Mouse (Mus musculus) hindbrain, embryonic 16.5 days (tissue): Measurements from ENCODE around the gene Tacc3. TPM values are rescaled to one million over a fixed set of nuclear protein-coding genes. Genes with fewer than 3 reads are reported as not detected.

Experiments used
- ATAC-seq: fragments of 200-750 bp; cut with Nextera tagmentation; 2 replicates; pipeline ENCODE4 v1.8.0; 2017; ENCODE audit warnings: moderate TSS enrichment, moderate library complexity
- H3K27ac ChIP-seq: fragments of 300-500 bp; sonication (generic); 2 replicates; pipeline ENCODE4 v1.5.1; 2014; ENCODE audit warnings: low read depth, mild to moderate bottlenecking, control low read depth, low read length, moderate library complexity
- H3K27me3 ChIP-seq: fragments of 300-500 bp; sonication (generic); replicated peaks from 2 replicates; pipeline ENCODE4 v1.6.1; 2014; ENCODE audit warnings: low read length; ENCODE audit not compliant: control insufficient read depth, insufficient read depth
- H3K36me3 ChIP-seq: fragments of 300-500 bp; sonication (generic); 2 replicates; pipeline ENCODE4 v1.6.1; 2014; ENCODE audit warnings: mild to moderate bottlenecking, low read length, moderate library complexity, mixed read lengths; ENCODE audit not compliant: control insufficient read depth, insufficient read depth
- H3K4me1 ChIP-seq: fragments of 300-500 bp; sonication (generic); 2 replicates; pipeline ENCODE4 v1.6.1; 2014; ENCODE audit warnings: low read depth, low read length; ENCODE audit not compliant: control insufficient read depth, insufficient read depth
- H3K4me2 ChIP-seq: fragments of 300-500 bp; sonication (generic); 2 replicates; pipeline ENCODE4 v1.6.1; 2014; ENCODE audit warnings: mild to moderate bottlenecking, low read length, control low read depth, moderate library complexity
- H3K4me3 ChIP-seq: fragments of 300-500 bp; sonication (generic); 2 replicates; pipeline ENCODE4 v1.5.1; 2014; ENCODE audit warnings: mild to moderate bottlenecking, low read length, control low read depth, moderate library complexity
- H3K9ac ChIP-seq: fragments of 300-500 bp; sonication (generic); 2 replicates; pipeline ENCODE4 v1.6.1; 2014; ENCODE audit warnings: low read depth, mild to moderate bottlenecking, control low read depth, low read length, moderate library complexity
- H3K9me3 ChIP-seq: fragments of 300-500 bp; sonication (generic); 2 replicates; pipeline ENCODE4 v1.6.1; 2014; ENCODE audit warnings: mild to moderate bottlenecking, low read length, moderate library complexity; ENCODE audit not compliant: control insufficient read depth
- WGBS: fragments of 180-500 bp; shearing (Covaris S2); extraction: QIAGEN DNeasy Blood & Tissue Kit; methylation state at CpG from one replicate; pipeline ENCODE4 v1.1.7; 2014; 5-methylcytosine and 5-hydroxymethylcytosine counted together
- polyA plus RNA-seq: library from polyadenylated mRNA; unstranded; fragments of >200 nt; fragmentation: Nextera tagmentation; extraction: Ambion mirVana; gene quantifications from 2 replicates; pipeline ENCODE4 v1.2.1, GENCODE M21; 2015

Gene Tacc3
- polyA plus RNA-seq, 1 experiment from 2014 or later = 42.2 TPM

DNA sequence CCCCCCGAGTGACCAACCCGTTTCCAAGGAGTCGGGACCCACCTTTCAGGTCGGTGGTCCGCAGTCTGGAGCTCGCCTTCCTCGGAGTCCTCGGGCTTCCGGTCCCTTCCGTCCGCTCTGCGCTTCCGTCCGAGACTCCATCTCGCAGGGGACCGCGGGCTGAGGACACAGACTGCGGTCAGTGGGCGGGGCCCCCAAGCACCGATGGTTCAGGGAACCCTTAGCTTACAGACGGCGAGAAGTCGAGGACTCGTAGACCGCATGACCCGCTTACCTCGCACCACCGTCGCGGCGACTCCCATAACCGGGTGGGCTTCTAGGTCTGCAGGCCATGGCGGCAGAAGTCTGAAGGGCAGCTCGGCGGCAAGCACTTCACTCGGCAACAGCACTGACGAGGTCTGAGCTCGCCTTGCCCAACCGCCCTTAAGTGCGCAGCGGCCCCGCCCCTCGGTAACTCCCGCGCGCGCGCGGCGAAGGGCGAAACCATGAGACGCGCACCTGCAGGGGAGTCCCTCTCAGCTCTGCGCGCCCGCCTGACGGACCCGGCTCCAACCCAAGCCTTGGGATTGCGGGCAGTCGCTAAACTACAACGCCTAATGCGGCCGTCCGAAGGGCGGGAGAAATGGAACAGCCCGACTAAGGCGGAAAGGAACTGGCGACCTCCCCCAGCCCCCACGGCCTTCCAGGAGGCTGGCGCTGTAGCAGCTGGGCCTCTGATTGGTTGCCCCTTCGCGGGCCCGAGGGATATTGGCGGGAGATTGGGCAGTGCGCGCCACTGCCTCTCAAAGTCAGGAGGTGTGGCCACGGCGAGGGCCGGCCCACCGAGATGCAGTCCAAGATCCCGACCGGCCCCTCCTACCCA lies 5.8 kb upstream of the Tacc3 start, which contains the start of gene Slbp:
Gene Slbp, minus strand, starts transcription at position 654 of the 862 bp plus-strand sequence.
- ATAC-seq = peak; percentile 97
- Histone ChIP-seq H3K9me3 (no peaks in the 10 kb centered on the region), H3K27ac (peak within 1 kb of the TSS; percentile 99), H3K9ac (peak within 1 kb of the TSS; percentile 88), H3K36me3 (0 out of 2 replicates have a peak, but pooled peaks cover 8% of the 10 kb centered on the region), H3K4me1 (peaks cover 34% of the 10 kb centered on the region), H3K27me3 (no peaks in the 10 kb centered on the region), H3K4me3 (peak within 1 kb of the TSS; percentile 93), H3K4me2 (peak within 1 kb of the TSS; percentile 76)
- WGBS = under 1% methylated on average over 81 of the region's 82 CpGs

GRCm38 (mm10) chr5:33652783-33653173 lies 5.2 kb upstream of the Tacc3 start:
- Histone ChIP-seq H3K27me3 (no peaks in the 10 kb centered on the region), H3K36me3 (0 out of 2 replicates have a peak, but pooled peaks cover 8% of the 10 kb centered on the region), H3K27ac (peak overlapping the region; percentile 99), H3K4me1 (peaks cover 35% of the 10 kb centered on the region), H3K9me3 (no peaks in the 10 kb centered on the region), H3K4me3 (peak overlapping the region; percentile 93), H3K4me2 (peak overlapping the region; percentile 76), H3K9ac (peak overlapping the region; percentile 61)
- ATAC-seq = no peak
- under 1% methylated on average over 9 of the region's 9 CpGs for WGBS

GRCm38 (mm10) chr5:33654424-33654823 lies 3.5 kb upstream of the Tacc3 start:
- no peak overlapping the region for H3K27ac ChIP-seq
- ATAC-seq = no peak
- no peaks in the 10 kb centered on the region for H3K9me3 ChIP-seq
- 0 out of 2 replicates have a peak, but pooled peaks cover 5% of the 10 kb centered on the region for H3K36me3 ChIP-seq
- H3K4me3 ChIP-seq = no peak overlapping the region
- no peak overlapping the region for H3K9ac ChIP-seq
- WGBS = 96% methylated on average over 13 of the region's 13 CpGs
- no peak overlapping the region for H3K4me2 ChIP-seq
- no peaks in the 10 kb centered on the region for H3K27me3 ChIP-seq
- peaks cover 41% of the 10 kb centered on the region for H3K4me1 ChIP-seq

DNA sequence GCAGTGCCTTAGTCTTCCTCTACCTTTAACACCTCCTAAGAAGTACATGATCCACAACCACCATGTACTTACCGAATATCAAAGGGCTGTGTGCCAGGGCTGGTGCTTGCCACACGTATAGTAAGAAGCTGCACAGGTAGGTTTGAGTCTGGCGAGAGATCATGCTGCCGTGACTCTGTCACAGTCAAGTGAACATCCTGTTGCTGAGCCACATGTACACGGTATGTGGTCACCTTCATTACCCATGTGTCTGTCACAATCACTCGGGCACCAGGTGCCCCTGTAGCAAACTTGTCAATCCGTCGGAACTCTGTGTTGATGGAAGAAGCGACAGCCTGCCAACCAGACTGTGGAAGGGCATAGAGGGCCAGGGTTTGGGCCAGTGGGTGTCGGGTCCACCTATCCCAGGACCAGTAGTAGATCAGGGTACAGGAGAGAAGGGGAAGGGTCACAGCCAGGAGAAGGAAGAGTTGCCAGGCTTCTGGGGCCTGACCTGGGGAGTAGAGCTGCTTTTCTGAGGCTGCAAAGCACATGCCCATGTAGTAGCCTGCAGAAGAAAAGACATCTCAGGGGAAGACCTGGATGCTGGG lies 2.6 kb upstream of the Tacc3 start:
- no peak for ATAC-seq
- Histone ChIP-seq H3K9ac (no peak overlapping the region), H3K4me1 (peaks cover 36% of the 10 kb centered on the region), H3K4me2 (no peak overlapping the region), H3K27ac (no peak overlapping the region), H3K4me3 (no peak overlapping the region), H3K9me3 (no peaks in the 10 kb centered on the region), H3K27me3 (no peaks in the 10 kb centered on the region), H3K36me3 (0 out of 2 replicates have a peak, but pooled peaks cover 4% of the 10 kb centered on the region)
- 95% methylated on average over 10 of the region's 10 CpGs for WGBS

DNA sequence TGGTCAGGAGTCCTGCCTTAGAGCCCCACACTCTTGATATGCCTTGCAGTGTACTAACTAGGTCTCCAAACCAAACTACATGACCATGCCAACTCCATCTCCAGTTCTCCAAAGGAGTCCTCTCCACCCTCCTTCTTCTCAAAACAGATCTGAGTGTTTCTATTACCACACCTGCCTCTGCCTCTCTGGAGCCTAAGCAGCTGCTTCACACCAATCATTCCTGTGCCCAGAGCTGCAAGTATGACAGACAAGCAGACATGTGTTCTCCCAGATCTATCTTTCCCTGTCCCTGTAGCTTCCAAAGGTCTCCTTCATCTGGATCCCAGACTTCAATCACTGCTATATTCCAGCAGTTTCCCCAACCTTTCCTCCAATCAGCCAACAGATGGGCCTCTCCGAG lies 1.2 kb upstream of the Tacc3 start:
- no peak for ATAC-seq
- H3K4me3 ChIP-seq = peak overlapping the region; percentile 86
- 48% methylated on average over 1 of the region's 1 CpGs for WGBS
- peak overlapping the region; percentile 90 for H3K4me2 ChIP-seq
- H3K36me3 ChIP-seq = 0 out of 2 replicates have a peak, but pooled peaks cover 4% of the 10 kb centered on the region
- no peaks in the 10 kb centered on the region for H3K9me3 ChIP-seq
- H3K4me1 ChIP-seq = peaks cover 26% of the 10 kb centered on the region
- no peaks in the 10 kb centered on the region for H3K27me3 ChIP-seq
- H3K27ac ChIP-seq = no peak overlapping the region
- H3K9ac ChIP-seq = peak overlapping the region; percentile 84

GRCm38 (mm10) chr5:33657251-33657786 lies 609 bp upstream of the Tacc3 start:
- 0% methylated on average over 32 of the region's 32 CpGs for WGBS
- peaks cover 26% of the 10 kb centered on the region for H3K4me1 ChIP-seq
- peak overlapping the region; percentile 84 for H3K9ac ChIP-seq
- H3K27ac ChIP-seq = peak overlapping the region; percentile 98
- H3K4me3 ChIP-seq = peak overlapping the region; percentile 86
- ATAC-seq = peak; percentile 28
- H3K4me2 ChIP-seq = peak overlapping the region; percentile 90
- H3K9me3 ChIP-seq = no peaks in the 10 kb centered on the region
- no peaks in the 10 kb centered on the region for H3K27me3 ChIP-seq
- H3K36me3 ChIP-seq = 0 out of 2 replicates have a peak, but pooled peaks cover 4% of the 10 kb centered on the region

DNA sequence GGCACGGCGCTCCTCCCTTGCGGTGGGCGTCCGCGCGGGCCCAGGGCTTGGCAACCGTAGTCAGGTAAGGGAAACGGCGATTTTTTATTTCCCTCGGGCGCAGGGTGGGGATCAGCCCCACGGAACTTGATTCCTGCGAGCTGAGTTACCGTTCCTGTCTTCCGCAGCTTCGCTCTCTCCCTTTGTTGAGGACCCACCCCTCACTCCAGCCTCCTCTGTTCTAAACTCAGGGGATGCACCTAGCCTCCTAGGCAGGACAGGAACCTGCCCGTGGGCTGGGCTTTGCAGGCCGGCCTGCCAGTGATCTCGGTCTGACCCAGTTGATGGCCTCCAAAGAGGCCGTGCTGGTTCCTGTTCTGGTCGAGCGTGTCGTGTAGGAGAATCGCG lies 729 bp downstream of the Tacc3 start:
- Histone ChIP-seq H3K36me3 (0 out of 2 replicates have a peak, but pooled peaks cover 4% of the 10 kb centered on the region), H3K4me2 (peak overlapping the region; percentile 90), H3K9me3 (no peaks in the 10 kb centered on the region), H3K4me3 (peak overlapping the region; percentile 86), H3K27ac (no peak overlapping the region), H3K9ac (peak overlapping the region; percentile 57), H3K4me1 (peaks cover 22% of the 10 kb centered on the region), H3K27me3 (no peaks in the 10 kb centered on the region)
- 0% methylated on average over 23 of the region's 26 CpGs for WGBS
- no peak for ATAC-seq

DNA sequence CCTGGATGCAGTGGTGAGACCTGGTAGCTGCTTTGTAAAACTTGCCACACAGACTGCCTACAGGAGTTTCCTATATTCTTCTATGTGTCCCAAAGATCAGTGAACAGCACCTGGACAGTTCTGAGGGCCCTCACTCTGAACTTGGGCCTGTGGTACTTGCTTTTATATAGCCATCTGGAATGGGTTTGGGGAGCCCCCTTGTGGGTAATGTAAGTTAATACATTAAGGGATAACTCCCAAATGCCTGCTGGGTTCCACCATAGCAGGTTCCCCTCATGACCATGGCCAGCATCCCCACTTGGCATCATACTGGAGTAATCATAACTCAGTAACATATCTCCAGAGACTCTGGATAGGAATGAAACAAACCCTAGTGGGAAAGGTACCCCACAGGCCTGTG lies 10.3 kb downstream of the Tacc3 start:
- Histone ChIP-seq H3K36me3 (no peaks in the 10 kb centered on the region; the same call in 1 of the 2 replicates), H3K27ac (no peak overlapping the region), H3K4me2 (no peak overlapping the region), H3K9me3 (no peaks in the 10 kb centered on the region), H3K9ac (no peak overlapping the region), H3K4me1 (no peaks in the 10 kb centered on the region), H3K27me3 (no peaks in the 10 kb centered on the region), H3K4me3 (no peak overlapping the region)
- no peak for ATAC-seq

DNA sequence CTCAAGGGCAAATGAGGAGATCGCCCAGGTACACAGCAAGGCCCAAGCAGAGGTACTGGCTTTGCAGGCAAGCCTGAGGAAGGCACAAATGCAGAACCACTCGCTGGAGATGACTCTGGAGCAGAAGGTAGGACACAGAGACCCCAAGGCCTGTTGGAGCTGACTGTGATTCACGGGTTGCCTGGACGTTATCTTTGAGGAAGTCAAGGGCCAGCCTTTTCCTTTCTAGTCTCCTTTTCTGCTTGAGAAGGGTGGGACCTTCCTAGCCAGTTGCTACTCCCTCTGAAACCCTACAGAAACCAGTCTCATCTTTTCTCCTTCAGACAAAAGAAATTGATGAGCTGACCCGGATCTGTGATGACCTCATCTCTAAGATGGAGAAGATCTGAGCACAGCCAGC lies 13.7 kb downstream of the Tacc3 start:
- no peak overlapping the region for H3K9ac ChIP-seq
- peaks cover 4% of the 10 kb centered on the region; the same call in 1 of the 2 replicates for H3K4me1 ChIP-seq
- no peak for ATAC-seq
- H3K27me3 ChIP-seq = no peaks in the 10 kb centered on the region
- WGBS = 85% methylated on average over 5 of the region's 5 CpGs
- no peak overlapping the region for H3K4me2 ChIP-seq
- no peaks in the 10 kb centered on the region; the same call in 1 of the 2 replicates for H3K36me3 ChIP-seq
- H3K4me3 ChIP-seq = no peak overlapping the region
- no peaks in the 10 kb centered on the region for H3K9me3 ChIP-seq
- no peak overlapping the region for H3K27ac ChIP-seq
